Mouse (Mus musculus): ENCODE measurements at regions not wholly inside any gene's neighbourhood (a gene's known extent, or its start where the extent isn't known, plus 50 kb on each side); places are given as distances from the start of the nearest gene placed in this dataset.

GRCm38 (mm10) chr2:103850531-103850816, 53.0 kb upstream of the Caprin1 start:
- TF ChIP-seq CTCF (IDR thresholded peaks at IDR 0.05; ENCODE audit: low read depth) (no peak), EP300 (IDR thresholded peaks at IDR 0.05; ENCODE audit: low read depth) (no peak)
